Mouse (Mus musculus): ENCODE results near the gene B430305J03Rik.

- TF ChIP-seq CTCF (IDR thresholded peaks at IDR 0.05; ENCODE audit: low read depth) (no peak), EP300 (optimal IDR thresholded peaks at IDR 0.05) (no peak)
Observed at GRCm38 (mm10) chr3:61315002-61315401, 50.7 kb downstream of the B430305J03Rik start.

All from stomach, postnatal 0 days (tissue).